Mouse (Mus musculus) testis, adult 10 weeks (tissue): ENCODE results near the gene Pcnp. TPM values are rescaled to one million over a fixed set of nuclear protein-coding genes. Genes with fewer than 3 reads are reported as not detected.

Experiments used
- polyA plus RNA-seq: library from polyadenylated mRNA; stranded (reverse); fragments of 350-450 nt; fragmentation: Illumina TruSeq; extraction: RNeasy Lipid Tissue Mini Kit (QIAGEN cat#74804); gene quantifications from one replicate; pipeline ENCODE4 v1.2.3, GENCODE M21; 2014; ENCODE audit warnings: low read depth, low replicate concordance

Pcnp gene
- polyA plus RNA-seq, result 112 TPM

DNA sequence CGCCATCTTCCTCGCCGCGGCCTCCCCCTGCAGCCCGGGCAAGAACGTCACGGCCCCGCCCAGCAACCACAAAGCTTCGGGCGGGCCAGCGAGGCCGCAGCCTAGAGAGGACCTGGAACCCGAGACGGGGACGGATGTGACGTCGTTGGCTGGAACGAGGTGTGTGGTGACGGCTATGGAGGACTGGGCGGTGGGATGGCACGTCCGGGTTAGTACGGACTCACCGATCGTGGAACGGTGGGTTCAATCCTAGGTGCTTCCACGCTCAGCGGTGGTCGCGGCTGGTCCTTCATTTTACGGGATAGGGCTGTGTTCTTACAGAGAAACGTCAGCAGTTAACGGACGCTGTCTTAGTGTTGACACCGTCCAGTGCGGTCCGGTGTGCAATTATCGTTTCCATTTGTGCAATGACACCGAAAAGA, at the start of gene Pcnp:
Gene Pcnp, minus strand, starts transcription at position 79 of the 422 bp plus-strand sequence.

DNA sequence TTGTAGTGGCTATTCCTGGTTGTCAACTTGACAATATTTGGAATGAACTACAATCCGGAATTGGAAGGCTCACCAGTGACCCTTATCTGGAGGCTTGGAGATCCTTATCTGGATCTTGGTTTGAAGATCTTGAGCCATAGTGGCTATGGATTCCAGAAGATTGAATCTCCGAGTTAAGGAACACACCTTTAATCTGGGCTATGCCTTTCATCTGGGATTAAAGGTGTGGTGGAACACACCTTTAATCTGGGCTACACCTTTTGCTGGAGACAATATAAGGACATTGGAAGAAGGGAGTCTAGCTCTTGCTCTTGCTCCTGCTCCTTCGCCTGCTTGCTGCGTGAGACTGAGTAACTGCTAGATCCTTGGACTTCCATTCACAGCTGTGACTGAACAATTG, 18.5 kb upstream of the Pcnp start, which contains the start of gene Senp7:
Gene Senp7, plus strand, starts transcription at position 301 of the 400 bp plus-strand sequence.

DNA sequence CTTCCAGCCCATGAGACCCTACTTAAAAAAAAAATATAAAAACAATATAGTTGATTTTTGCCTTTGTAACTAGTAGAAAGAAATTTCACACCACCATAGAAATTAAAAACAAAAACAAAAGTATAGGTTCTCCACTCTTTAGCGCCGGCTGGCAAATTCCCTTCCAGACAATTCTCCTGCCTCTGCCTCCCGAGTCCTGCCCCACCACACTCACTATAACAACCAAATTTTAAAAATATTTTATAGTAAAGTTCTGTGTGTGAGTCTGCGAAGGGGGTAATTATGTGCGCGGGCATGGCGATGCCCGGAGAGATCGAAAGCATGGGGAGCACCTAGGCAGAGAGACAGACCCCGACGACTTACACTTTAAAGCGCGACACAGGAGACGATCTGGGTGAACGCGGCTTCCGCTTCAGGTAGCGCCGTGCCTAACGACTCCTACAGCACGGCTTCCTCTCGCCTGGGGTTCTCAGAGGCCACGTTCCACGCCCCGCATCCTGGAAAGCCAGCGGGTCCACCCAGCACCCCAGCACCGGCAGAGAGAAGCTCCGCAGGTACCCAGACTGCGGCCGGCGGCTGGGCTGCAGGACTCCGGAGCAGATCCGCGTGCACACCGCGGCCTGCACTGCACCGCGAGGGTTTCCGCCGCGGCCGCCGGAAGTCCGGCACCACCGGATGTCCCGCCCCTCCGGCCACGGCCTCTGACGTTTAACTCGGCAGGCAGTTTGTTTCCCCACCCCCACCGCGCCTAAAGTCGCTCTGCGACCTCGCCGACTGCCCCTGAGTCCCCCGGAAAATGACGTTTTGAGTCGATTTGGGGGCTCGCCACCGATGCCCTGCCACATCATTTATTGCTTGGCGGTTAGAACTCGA, 7.8 kb upstream of the Pcnp start, which contains the start of gene Trmt10c:
Gene Trmt10c, minus strand, starts transcription at position 682 of the 873 bp plus-strand sequence.

DNA sequence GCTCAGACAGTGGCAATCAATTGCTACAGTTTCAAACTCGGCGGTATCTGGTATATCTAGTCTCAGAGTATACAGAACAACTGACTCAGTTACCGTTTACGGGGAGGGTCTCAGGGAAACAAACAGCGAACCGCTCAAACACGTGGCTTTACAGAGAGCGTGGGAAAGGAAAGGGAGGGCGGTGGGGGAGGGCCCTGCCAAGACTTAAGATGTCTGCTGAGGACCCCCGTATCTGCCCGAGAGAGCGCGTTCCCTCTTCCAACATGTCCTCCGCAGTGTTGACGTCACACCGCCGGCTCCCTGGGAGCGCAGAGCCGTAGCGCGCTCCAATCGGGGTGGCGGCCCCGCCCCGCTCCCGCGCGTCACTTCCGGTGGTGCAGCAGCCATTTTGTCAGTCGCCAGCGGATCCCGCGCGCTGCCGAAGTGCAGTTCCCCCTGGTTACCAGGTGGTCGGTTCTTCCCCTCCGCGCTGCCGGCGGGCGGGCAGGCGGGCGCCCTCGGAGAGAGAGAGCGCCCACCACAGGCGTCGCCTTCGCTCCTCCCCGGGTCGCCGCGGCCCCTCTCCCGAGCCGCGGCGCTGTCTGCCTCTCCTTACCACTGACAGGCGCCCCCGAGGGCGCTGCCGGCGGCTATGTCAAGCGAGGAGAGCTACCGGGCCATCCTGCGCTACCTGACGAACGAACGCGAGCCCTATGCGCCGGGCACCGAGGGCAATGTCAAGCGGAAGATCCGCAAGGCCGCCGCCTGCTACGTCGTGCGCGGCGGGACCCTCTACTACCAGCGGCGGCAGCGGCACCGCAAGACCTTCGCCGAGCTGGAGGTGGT, 55.9 kb downstream of the Pcnp start, which contains the start of gene Zbtb11:
Gene Zbtb11, plus strand, starts transcription at position 453 of the 825 bp plus-strand sequence.

DNA sequence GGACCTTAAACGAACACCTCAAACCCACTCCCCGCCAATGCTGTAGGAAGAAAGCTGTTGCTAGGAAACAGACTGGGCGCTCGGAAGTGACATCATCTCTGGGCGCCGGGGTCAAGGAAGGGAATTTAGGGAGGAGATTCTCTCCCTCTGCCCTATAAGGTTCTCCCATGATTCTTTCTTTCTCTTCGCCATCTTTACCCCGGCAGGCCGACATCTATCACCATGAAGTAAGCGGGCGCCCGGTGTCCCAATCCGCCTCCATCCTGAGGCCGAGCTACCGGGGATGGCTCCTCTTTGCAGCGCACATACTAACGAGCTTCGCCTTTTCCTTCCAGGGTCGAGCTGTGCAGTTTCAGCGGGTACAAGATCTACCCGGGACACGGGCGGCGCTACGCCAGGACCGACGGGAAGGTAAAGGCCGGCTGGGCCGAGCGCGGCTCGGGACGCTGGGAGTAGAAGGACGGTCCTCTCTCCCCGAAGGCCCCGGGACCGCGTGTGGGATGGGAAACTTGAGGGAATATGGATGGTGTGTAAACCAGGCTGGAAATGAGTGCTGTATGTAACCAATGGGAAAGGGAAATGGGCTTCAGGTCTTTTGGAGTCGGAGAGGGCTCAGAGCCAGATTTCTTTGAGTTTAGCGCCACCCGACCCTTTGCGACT, 63.2 kb downstream of the Pcnp start, which contains the start of gene Rpl24:
Gene Rpl24, plus strand, starts transcription at position 64 of the 660 bp plus-strand sequence.

Other genes with a start within 250 kb of the Pcnp start
- 2.7 TPM for gene Nfkbiz, start 190.8 kb downstream of the Pcnp start, polyA plus RNA-seq
- gene Nxpe3, start 134.5 kb downstream of the Pcnp start, polyA plus RNA-seq, result 10.5 TPM
- gene Cep97, start 94.9 kb downstream of the Pcnp start, polyA plus RNA-seq, result 14.4 TPM
- gene Rpl24, start 63.5 kb downstream of the Pcnp start, polyA plus RNA-seq, result 120 TPM
- 27.1 TPM for gene Zbtb11, start 55.9 kb downstream of the Pcnp start, polyA plus RNA-seq
- gene Trmt10c, start 8.1 kb upstream of the Pcnp start, polyA plus RNA-seq, result 16.8 TPM
- gene Senp7, start 18.6 kb upstream of the Pcnp start, polyA plus RNA-seq, result 19.8 TPM
- gene Impg2, start 174.6 kb upstream of the Pcnp start, polyA plus RNA-seq, result 69.3 TPM